Mouse (Mus musculus) lung, embryonic 14.5 days (tissue): ENCODE data around the gene Arrdc3. TPM values are rescaled to one million over a fixed set of nuclear protein-coding genes. Genes with fewer than 3 reads are reported as not detected.
A peak's percentile ranks its signal among the peaks of the same experiment; 100 is the strongest.
"Not testable (repeated sequence)": the region's sequence is repeated elsewhere in the genome, so short reads cannot be mapped to it uniquely, and the experiment has no call there.

Experiments used
- ATAC-seq: fragments of 200-750 bp; cut with Nextera tagmentation; 2 replicates; pipeline ENCODE4 v1.8.0; 2017; ENCODE audit warnings: mild to moderate bottlenecking, moderate TSS enrichment, moderate library complexity; ENCODE audit not compliant: insufficient read depth
- DNase-seq: peaks from one replicate; pipeline ENCODE4 v3.0.0-alpha.2; 2015
- H3K27ac ChIP-seq: fragments of 300-500 bp; sonication (generic); 2 replicates; pipeline ENCODE4 v1.5.1; 2014; ENCODE audit warnings: low read depth, mild to moderate bottlenecking, moderate library complexity
- H3K27me3 ChIP-seq: fragments of 300-500 bp; sonication (generic); 2 replicates; pipeline ENCODE4 v1.6.1; 2014; ENCODE audit warnings: low read length, control low read depth; ENCODE audit not compliant: insufficient read depth
- H3K36me3 ChIP-seq: fragments of 300-500 bp; sonication (generic); 2 replicates; pipeline ENCODE4 v1.6.1; 2014; ENCODE audit warnings: control low read depth; ENCODE audit not compliant: insufficient read depth
- H3K4me1 ChIP-seq: fragments of 300-500 bp; sonication (generic); 2 replicates; pipeline ENCODE4 v1.6.1; 2014; ENCODE audit warnings: antibody characterized with exemption, control low read depth; ENCODE audit not compliant: insufficient read depth
- H3K4me2 ChIP-seq: fragments of 300-500 bp; sonication (generic); 2 replicates; pipeline ENCODE4 v1.6.1; 2014; ENCODE audit warnings: mild to moderate bottlenecking
- H3K4me3 ChIP-seq: fragments of 300-500 bp; sonication (generic); 2 replicates; pipeline ENCODE4 v1.5.1; 2014; ENCODE audit warnings: low read depth, low read length
- H3K9ac ChIP-seq: fragments of 300-500 bp; sonication (generic); 2 replicates; pipeline ENCODE4 v1.6.1; 2014
- H3K9me3 ChIP-seq: fragments of 300-500 bp; sonication (generic); 2 replicates; pipeline ENCODE4 v1.6.1; 2016; ENCODE audit warnings: low read depth, low read length, control low read depth
- CTCF ChIP-seq: IDR thresholded peaks from 2 replicates; pipeline ENCODE4 v1.5.1; 2016; ENCODE audit warnings: antibody characterized with exemption, low read depth
- WGBS: fragments of 180-500 bp; shearing (Covaris S2); extraction: QIAGEN DNeasy Blood & Tissue Kit; methylation state at CpG from one replicate; pipeline ENCODE4 v1.1.7; 2014; 5-methylcytosine and 5-hydroxymethylcytosine counted together
- polyA plus RNA-seq: library from polyadenylated mRNA; unstranded; fragments of >200 nt; fragmentation: Nextera tagmentation; extraction: Ambion mirVana; gene quantifications from 2 replicates; pipeline ENCODE4 v1.2.1, GENCODE M21; 2014

The Arrdc3 gene
- polyA plus RNA-seq, 1 experiment from 2014 or later = 65.5 TPM

DNA sequence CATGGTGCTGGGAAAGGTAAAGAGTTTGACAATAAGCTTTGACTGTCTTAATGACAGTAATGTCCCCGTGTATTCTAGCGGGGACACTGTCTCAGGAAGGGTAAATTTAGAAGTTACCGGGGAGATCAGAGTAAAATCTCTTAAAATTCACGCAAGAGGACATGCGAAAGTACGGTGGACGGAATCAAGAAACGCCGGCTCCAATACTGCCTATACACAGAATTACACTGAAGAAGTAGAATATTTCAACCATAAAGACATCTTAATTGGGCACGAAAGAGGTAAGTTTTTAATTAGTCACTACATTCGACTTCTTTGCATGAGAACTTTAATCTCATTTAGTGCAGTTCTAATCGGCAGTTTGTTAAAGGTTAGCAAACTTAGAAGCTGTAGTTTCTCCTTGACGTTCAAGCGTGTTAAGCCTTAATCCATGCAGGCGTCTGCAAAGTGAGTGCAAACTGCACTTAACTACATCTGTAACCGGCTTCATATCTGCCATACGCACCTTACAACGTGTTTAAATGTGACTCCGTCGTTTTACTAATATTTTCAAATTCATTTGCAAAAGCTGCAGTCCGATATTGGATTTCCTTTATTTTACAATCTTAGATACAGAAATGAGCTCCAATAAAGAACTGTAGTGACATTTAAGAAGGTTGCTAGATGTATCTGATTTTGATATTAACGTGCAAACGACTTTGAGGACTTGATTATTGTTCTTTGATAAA lies 629 bp downstream of the Arrdc3 start:
- H3K36me3 ChIP-seq = peaks cover 10% of the 10 kb centered on the region
- no peaks in the 10 kb centered on the region for H3K4me1 ChIP-seq
- WGBS = under 1% methylated on average over 23 of the region's 23 CpGs
- no peaks in the 10 kb centered on the region for H3K27me3 ChIP-seq
- peak overlapping the region; percentile 65 for H3K4me2 ChIP-seq
- DNase-seq = peak; percentile 75
- H3K9ac ChIP-seq = peak overlapping the region; percentile 100
- no peaks in the 10 kb centered on the region for H3K9me3 ChIP-seq
- H3K27ac ChIP-seq = peak overlapping the region; percentile 100
- TF ChIP-seq CTCF = no peak
- peak overlapping the region; percentile 86 for H3K4me3 ChIP-seq
- no peak for ATAC-seq

DNA sequence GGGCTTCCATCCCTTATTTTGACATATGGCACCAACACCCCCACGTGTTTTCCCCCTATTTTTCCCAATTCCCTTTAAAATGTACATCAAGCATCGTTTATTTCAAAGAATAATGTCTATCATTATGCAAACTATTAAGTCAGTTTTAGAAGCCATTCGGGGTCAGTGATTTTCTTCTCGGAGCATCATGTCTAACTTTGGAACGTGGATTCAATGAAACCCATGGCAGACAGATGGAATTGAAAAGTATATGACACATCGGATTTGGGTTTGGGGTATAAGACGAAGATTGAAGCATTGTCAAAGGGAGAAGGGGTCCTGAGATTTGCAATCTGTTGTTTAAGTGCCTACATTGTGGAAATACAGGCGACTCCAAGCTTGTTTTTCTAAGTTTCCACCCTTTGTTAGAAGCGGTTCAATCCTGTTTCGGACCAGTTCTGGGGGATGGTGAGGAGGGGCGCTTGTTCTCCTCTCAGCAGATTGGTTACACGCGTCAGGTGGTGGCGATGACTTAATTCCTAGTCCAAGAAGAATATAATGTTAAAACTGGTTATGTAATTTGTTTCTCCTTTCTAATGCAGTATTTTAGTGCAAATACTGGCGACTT lies 1.3 kb downstream of the Arrdc3 start:
- Histone ChIP-seq H3K4me1 (no peaks in the 10 kb centered on the region), H3K27ac (peak overlapping the region; percentile 100), H3K4me2 (peak overlapping the region; percentile 65), H3K9ac (peak overlapping the region; percentile 100), H3K4me3 (peak overlapping the region; percentile 86), H3K27me3 (no peaks in the 10 kb centered on the region), H3K36me3 (peaks cover 13% of the 10 kb centered on the region), H3K9me3 (no peaks in the 10 kb centered on the region)
- DNase-seq (peak; percentile 93), ATAC-seq (no peak)
- TF ChIP-seq CTCF = no peak
- WGBS = under 1% methylated on average over 15 of the region's 15 CpGs

DNA sequence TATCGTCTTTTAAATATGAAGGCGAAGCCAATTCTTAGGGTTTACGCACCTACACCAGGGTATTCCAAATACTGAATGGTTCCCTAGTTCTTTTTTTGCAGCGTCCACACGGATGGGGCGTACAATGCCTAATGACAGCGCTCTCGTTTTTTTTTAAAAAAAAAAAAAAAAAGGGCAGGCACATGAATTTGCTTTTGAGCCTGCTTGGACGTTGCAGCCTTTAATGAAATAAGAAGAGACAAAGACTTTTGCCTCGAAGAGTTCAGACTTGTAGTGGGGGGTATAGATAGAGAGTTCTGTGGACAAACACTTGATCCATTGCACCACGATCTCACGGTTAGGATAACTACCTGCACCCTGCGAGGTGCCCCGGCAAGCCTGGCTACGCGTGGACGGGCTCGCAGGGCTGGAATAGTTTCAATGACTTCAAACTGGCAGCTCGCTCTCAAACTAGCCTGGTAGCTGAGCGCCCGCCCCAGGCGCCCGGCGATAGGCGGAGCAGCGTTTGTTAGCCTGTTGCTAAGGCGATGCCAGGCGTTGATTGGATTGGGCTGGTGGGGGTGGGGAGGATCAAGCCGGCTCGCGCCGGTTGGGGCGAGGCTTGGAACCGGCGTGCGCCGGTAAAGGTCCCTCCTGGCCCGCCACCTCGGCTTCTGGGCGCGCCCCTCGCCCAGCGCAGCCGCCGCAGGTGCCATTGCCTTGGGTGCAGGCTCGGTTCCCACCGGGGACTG lies 2.1 kb downstream of the Arrdc3 start:
- H3K9me3 ChIP-seq = no peaks in the 10 kb centered on the region
- peak overlapping the region; percentile 65 for H3K4me2 ChIP-seq
- WGBS = under 1% methylated on average over 47 of the region's 47 CpGs
- ATAC-seq (peak; percentile 87), DNase-seq (peak; percentile 96)
- H3K36me3 ChIP-seq = peaks cover 17% of the 10 kb centered on the region
- H3K4me3 ChIP-seq = peak overlapping the region; percentile 86
- H3K4me1 ChIP-seq = no peaks in the 10 kb centered on the region
- H3K9ac ChIP-seq = peak overlapping the region; percentile 100
- H3K27ac ChIP-seq = peak overlapping the region; percentile 100
- H3K27me3 ChIP-seq = no peaks in the 10 kb centered on the region
- no peak for TF ChIP-seq CTCF

DNA sequence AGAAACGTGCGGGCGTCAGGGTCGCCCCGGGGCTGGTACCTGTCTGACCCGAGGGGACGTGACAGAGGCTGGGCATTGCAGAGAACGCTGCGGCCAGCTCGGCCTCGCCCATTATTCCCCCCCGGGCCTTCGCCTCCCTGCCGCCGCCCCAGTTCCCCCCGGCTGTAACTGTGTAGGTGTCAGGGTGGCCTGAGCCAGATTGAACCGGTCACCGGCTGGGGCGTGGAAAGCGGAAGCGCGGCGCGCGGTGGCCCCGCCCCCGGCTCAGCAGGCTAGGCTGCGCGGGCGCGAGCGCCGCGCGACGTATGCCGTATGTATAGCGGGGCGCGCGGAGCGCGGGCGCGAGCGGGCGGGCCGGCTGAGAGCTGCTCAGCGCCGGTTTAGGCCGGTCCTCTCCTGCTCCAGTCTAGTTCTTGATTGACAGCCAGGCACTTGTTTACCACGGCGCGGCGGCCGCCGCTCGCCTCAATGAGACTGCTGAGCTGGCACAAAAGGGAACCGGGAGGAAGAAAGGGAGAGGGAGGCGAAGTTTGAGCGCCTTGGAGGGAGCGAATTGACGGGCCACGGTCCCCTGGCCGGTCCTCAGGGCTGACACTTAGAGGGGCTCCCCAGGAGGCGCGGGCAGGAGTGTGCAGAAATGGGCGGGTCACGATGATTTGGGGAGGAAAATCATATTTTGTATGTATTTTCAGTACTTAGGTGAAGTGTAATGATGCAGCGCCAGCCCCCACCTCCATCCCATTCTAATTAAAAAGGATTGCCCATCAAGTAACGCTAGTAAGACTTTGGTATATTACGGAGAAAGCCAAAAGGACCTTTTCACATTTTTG lies 2.9 kb downstream of the Arrdc3 start:
- under 1% methylated on average over 72 of the region's 72 CpGs for WGBS
- Histone ChIP-seq H3K27me3 (no peaks in the 10 kb centered on the region), H3K36me3 (peaks cover 25% of the 10 kb centered on the region), H3K27ac (peak overlapping the region; percentile 100), H3K9ac (peak overlapping the region; percentile 100), H3K9me3 (no peaks in the 10 kb centered on the region), H3K4me3 (peak overlapping the region; percentile 86), H3K4me1 (no peaks in the 10 kb centered on the region), H3K4me2 (peak overlapping the region; percentile 65)
- peak; percentile 93 for ATAC-seq
- TF ChIP-seq CTCF = no peak
- peak; percentile 99 for DNase-seq

DNA sequence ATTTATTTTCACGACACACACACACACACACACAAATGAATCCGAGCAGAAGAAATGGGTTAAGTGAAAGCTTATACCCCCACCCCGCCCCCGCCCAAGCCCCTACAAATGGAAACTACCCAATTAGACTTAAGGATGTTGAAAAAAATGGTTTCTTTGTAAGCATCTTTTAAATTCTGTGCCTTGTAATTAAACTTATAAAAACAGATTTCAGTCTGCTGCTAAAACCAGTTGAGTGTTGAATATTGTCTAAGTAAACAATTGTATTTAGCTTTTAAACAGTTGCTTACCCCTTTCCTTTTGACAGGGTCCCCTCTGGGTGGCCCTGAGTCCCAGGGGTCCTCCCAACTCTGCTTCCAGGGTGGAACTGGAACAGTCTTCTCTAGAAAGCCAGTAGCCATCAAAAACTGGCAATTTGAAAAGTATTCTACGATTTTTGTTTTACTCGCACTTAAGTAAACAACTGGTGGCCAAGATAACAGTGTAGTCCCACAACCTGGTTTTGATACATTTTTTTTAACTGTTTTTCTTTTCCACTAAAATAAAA lies 3.6 kb downstream of the Arrdc3 start:
- H3K4me2 ChIP-seq = peak overlapping the region; percentile 65
- H3K36me3 ChIP-seq = peaks cover 30% of the 10 kb centered on the region
- no peaks in the 10 kb centered on the region for H3K9me3 ChIP-seq
- ATAC-seq (no peak), DNase-seq (peak; percentile 64)
- peak overlapping the region; percentile 100 for H3K9ac ChIP-seq
- no peaks in the 10 kb centered on the region for H3K27me3 ChIP-seq
- H3K4me3 ChIP-seq = peak overlapping the region; percentile 86
- TF ChIP-seq CTCF = no peak
- 4% methylated on average over 6 of the region's 6 CpGs for WGBS
- H3K27ac ChIP-seq = peak overlapping the region; percentile 100
- H3K4me1 ChIP-seq = no peaks in the 10 kb centered on the region

DNA sequence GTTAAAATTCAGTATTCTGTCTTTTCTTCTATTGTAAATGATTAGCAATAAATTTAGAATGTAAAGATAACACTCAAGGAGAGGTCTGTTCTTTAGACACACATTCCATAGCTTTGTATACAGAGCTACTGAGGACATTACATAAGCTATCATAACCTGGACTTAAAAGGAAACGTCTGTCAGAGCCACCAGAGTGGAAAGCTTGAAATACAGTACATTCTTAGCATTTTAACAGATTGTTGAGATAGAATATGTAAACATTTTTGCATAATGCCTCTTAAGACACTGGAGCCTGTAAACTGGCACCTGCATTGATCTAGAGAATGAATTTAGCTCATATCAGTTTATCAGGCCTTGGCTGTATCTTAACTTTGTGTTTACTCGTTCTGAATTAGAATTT lies 4.7 kb downstream of the Arrdc3 start:
- Histone ChIP-seq H3K27me3 (no peaks in the 10 kb centered on the region), H3K9me3 (no peaks in the 10 kb centered on the region), H3K27ac (no peak overlapping the region), H3K9ac (no peak overlapping the region), H3K4me1 (no peaks in the 10 kb centered on the region), H3K36me3 (peaks cover 38% of the 10 kb centered on the region), H3K4me2 (no peak overlapping the region), H3K4me3 (no peak overlapping the region)
- no peak for DNase-seq
- no peak for ATAC-seq
- 51% methylated on average over 2 of the region's 2 CpGs for WGBS
- no peak for TF ChIP-seq CTCF

DNA sequence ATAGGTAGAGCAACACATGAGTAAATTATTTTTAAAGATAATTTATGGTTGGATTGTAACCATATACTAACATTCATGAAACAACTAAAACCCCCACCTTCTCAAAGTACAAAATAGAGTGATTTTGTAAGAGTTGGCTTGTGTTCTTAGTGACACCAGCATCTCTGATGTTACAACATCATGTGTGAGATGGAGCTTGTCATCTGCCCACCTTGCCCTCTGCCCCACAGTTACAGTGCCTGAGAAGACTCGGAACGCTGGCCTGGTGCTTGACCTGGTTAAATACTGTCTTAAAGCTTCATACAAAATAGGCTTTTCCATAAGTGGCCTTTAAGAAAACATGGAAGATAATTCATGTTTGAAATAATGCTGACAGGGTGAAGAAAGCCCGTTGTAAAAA lies 11.7 kb downstream of the Arrdc3 start:
- DNase-seq, H3K4me3 ChIP-seq, H3K9ac ChIP-seq, H3K9me3 ChIP-seq, H3K27me3 ChIP-seq, ATAC-seq, H3K4me2 ChIP-seq, H3K4me1 ChIP-seq, H3K27ac ChIP-seq: not testable (repeated sequence)
- 89% methylated on average over 3 of the region's 3 CpGs for WGBS
- H3K36me3 ChIP-seq = peaks cover 57% of the 10 kb centered on the region
